Mouse (Mus musculus) megakaryocyte, embryonic 14.5 days (primary cell): Measurements from ENCODE around the gene Dusp10.

Experiments
- FLI1 ChIP-seq: IDR thresholded peaks from 2 replicates; pipeline ENCODE4 v1.6.1; 2012; ENCODE audit warnings: low read length, inconsistent platforms, mixed read lengths
- GATA1 ChIP-seq: IDR thresholded peaks from 3 replicates; pipeline ENCODE4 v1.6.1; 2012; ENCODE audit warnings: mixed read lengths, low read length, inconsistent platforms, borderline replicate concordance

GRCm38 (mm10) chr1:183991921-183992320 lies 21.2 kb upstream of the Dusp10 start:
- TF ChIP-seq GATA1 (no peak), FLI1 (no peak)
